Mouse (Mus musculus) left cerebral cortex, postnatal 25 days (tissue): Measurements from ENCODE around the gene Rrp9. TPM values are rescaled to one million over a fixed set of nuclear protein-coding genes. Genes with fewer than 3 reads are reported as not detected.
A peak's percentile ranks its signal among the peaks of the same experiment; 100 is the strongest.

Source experiments
- DNase-seq, 2 experiments: peaks; one replicate each; pipeline ENCODE4 v3.0.0; 2022; ENCODE audit warnings: low spot score in 2 of 2, mixed read lengths in 1 of 2
- intact Hi-C: fragments of 180-260 bp; cut with DNase I; formaldehyde crosslinking; loops from one replicate; pipeline ENCODE4 v1.15.1; 2025
- total RNA-seq, 2 experiments: library from RNA; stranded (reverse); gene quantifications; 2 replicates each; pipeline ENCODE4 v1.2.3; 2021

Rrp9 gene
- total RNA-seq, 2 experiments from 2014 or later, result 30.2 to 37.0 TPM

DNA sequence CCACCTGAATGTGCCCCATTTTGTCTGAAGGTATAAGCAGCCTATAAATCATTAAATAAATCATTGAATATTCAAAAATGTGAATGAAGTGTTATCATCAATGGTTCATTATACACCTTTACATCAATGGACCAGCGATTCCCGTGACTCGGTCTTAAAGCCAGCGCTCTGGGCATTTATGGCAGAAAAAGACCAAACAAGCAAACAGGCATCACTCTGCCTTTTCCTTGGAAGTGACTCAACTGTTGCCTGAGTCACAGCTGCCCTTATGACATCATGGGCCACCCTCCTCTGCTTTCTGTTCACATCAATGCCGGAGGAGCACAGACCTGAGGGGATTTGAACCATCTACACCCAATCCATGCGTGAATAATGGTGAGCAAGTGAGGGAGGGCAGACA is 23.9 kb downstream of the Rrp9 start, which contains the start of gene Iqcf1:
Gene Iqcf1, plus strand, starts transcription at position 301 of the 400 bp plus-strand sequence.
- intact Hi-C loops, result loop anchor here (10.0 kb wide), 1 partner anchor 305 kb away; no protein-coding TSS in a partner anchor

DNA sequence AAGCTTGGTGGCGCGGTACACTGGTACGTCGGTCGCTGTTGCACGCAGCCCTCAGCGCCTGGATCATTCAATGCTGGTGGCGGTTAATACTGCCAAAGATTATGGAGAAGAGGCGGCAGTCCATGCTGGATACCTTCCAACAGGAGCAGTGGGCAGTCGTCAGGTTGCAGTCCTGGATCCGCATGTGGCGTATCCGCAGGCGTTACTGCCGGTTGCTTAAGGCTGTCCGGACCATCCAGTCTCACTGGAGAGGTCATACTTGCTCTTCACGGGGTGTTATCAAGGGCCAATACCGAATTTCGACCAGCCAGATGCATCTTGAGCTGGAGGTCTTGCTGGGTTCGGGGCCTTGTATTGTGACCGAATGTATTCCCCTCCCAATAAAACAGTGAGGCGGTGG is 26.1 kb downstream of the Rrp9 start:
- no peak for DNase-seq
- intact Hi-C loops, result loop anchor here (10.0 kb wide), 1 partner anchor 303 kb away; no protein-coding TSS in a partner anchor

More for the DNA sequence above, 23.9 kb downstream of the Rrp9 start, which contains the start of gene Iqcf1:
- DNase-seq, result no peak

DNA sequence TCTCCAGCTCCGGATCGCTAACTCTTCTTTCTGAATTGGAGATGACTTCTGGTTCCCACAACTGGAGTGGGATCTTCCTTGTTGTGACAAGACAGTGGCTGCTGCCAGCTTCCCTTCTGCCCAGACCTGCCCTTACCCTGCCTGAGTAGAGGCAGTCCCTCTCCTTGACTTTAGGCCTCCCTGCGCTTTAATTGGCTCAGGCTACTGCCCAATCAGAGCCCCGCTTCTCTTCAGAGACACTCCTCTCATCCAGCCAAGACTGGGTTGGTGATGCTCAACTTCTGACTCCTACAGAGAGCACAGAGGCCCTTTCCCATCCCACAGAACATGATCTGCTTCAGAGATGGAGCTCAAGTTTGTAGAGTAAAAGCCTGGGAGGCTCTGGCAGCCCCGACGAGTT is 28.5 kb downstream of the Rrp9 start:
- intact Hi-C loops, result loop anchor here (10.0 kb wide), 1 partner anchor 301 kb away; no protein-coding TSS in a partner anchor
- DNase-seq, result no peak

DNA sequence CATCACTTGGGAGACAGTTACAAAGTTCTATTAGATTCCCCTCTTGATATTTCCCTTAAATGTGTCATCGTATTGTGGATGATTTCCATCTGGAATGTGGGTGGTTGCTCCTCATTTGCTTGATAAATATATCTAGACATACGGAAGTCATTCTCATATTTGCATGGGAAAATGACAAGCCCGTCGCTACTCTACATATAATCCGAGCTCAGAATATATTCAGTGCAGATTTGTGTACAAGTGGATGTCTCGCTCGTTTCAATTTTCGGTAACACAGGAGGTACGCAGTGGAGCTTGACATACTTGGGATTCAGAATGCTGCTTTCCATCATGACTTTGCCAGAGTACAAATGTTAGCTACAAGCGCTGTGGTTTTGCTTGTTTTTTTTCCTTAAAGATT is 33.6 kb downstream of the Rrp9 start:
- intact Hi-C loops, result loop anchor here (10.0 kb wide), 1 partner anchor 295 kb away; no protein-coding TSS in a partner anchor
- peak; percentile 11 to 56 for DNase-seq

DNA sequence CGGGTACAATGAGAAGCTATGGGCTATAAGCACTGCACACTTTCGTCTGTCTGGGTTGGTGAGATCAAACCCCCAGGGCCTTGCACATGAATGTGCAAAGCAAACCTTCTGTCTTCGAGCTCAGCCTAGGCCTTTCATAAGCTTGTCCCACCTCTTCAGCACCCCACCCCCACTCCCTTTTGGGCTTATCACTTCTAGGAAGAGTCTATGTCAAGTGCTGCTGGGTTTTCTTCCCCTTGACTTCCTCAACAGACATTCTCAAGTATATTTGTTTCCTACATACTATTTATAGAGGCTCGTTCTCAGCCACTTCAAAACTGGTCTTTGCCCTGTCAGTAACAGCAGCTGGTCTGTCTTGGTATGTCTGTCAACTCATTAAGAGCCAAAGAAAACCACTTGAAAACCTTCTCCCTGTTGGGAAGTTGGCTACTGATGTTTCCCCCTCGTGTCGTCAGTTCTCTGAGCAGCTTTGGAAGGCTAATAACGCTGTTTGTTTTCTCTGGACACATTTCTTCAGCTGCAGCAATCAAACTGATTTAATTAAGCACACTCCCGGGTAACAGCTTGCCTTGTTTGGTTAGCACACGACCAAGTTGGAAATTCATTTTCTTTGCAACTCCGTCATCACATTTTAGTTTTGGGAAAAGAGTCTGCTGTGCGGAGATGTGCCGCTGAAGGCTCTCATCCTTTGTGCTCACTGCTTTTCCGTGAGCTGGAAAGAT is 37.1 kb downstream of the Rrp9 start:
- DNase-seq, result peak; percentile 11 to 28

DNA sequence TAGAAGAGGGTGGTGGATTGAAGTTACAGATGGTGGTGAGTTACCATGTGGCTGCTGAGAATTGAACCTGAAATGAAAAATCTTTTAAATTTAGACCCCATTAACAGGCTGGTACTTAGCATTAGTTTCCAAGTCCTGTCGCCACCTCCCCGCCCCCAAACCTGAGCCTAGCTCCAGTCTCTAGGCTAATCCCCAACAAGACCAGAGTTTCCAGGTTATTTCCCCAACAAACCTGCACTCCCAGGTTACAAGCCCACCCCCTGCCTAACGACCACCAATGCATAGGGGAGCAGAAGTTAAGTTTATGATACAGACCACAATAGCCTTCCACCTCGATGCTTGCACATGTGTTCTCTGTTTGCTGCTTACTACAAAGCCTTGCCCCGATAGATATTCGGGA is 37.8 kb downstream of the Rrp9 start:
- intact Hi-C loops, result no loop called here
- no peak for DNase-seq

More for the DNA sequence above, 37.1 kb downstream of the Rrp9 start:
- intact Hi-C loops, result no loop called here

DNA sequence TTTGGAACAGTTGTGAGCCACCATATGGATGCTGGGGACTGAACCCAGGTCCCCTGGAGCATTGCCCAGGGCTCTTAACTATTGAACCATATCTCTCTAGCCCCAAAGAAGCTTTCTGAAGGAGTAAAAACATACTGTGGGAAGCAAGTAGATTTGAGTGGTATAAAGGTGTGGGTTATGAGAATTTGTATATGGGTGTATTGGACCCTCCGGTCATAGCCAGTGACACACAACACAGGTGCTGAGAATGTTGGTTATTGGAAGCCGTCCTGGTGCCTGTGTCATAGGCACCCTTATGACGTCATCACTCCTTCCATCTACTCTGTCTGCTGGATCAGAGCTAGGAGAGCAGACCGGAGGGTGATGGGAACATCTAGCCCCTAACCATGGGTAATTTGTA is 38.5 kb downstream of the Rrp9 start, which contains the start of gene Iqcf5:
Gene Iqcf5, plus strand, starts transcription at position 301 of the 400 bp plus-strand sequence.
- no peak for DNase-seq
- intact Hi-C loops, result no loop called here

DNA sequence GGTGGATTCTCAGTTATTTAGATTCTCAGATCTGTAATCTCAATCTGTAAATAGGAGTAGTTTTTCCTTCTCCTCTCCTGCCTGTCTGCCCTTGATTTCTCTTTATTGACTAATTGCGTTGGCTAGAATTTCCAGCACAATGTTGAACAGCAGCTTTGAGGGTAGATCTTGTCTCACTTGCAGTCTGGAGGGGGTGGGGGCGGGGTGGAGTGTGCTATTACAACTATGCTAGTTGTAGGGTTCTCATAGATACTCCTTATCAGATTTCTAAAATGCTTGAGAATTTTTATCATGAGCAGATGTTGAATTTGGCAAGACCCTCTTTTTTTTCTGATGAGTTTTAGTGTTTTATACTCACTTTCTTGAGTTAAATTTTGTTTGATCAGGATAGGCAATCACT is 43.7 kb downstream of the Rrp9 start:
- intact Hi-C loops, result no loop called here
- no peak for DNase-seq

DNA sequence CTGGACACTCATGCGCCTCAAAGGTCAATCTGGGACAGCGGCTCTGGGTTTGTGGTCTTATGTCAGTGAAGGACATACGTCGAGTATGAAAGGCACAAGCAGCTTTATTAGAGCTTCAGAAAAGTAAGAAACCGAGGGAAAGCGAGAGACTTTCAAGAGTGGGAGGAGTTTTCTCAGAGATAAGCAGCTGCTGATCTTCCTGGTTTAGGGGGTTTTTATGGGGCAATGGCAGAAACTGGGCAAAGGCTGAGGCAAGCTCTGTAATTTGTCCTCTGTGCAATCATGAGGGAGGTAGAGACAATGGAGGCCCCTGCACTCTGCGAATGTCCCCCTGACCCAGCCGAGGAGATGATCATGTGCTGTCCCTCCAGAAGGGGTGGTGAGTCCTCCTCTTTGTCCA is 44.1 kb downstream of the Rrp9 start:
- DNase-seq, result no peak
- intact Hi-C loops, result no loop called here

DNA sequence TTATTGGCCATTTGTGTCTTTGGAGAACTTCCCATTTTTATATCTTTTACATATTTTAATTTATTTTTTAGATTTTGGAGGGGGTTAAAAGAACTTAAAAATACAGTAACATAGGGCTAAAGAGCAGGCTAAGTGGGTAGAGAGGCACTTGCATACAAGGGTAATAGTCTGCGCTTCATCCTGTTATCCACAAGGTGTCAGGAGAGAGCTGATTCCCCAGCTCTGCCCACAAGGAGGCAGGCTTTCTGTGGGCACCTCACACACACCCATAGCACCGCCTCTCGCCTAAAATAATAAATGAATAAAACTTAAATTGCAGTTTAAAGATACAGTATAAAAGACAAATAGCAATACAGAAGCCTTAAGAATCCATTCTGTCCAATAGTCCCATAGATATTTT is 56.1 kb downstream of the Rrp9 start:
- DNase-seq, result peak; percentile 26 to 60
- intact Hi-C loops, result loop anchor here (5.0 kb wide), 2 partner anchors 65 to 110 kb away; no protein-coding TSS in a partner anchor

DNA sequence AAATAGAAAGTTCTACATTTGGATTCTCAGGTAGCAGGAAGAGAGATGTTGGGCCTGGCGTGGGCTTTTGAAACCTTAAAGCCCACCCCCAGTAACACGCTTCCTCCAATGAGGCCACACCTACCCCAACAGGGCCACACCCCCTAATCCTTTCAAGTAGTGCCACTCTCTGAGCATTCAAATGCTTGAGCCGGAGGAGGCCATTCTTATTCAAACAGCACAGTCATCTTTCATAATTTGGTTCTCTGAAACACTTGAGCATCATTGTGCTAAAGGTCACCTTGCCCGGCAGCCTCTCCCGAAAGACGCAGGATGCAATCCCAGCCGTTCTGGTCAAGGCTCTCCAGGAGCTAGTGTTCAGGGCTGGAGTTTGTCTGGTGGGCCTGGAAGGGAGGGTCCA is 58.5 kb downstream of the Rrp9 start:
- DNase-seq, result no peak
- intact Hi-C loops, result loop anchor here (5.0 kb wide), 2 partner anchors 63 to 108 kb away; no protein-coding TSS in a partner anchor

DNA sequence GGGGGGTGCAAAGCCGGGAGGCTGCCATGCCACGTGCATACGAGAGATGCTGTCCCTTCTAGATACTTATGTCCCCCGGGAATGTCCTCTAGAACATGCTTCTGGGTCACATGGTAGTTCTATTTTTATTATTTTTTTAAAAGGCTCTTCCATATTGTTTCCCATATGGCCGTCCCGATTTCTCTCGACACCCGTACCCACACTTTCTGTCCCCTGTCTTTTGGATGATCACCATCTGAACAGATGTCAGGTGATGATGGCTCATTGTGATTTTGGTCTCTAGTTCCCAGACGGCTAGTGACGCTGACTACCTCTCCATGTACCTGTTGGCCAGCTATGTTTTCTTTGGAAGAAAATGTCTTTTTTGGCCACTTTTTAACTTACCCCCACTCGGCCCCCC is 59.2 kb downstream of the Rrp9 start:
- DNase-seq, result peak; percentile 11 to 81
- intact Hi-C loops, result loop anchor here (5.0 kb wide), 3 partner anchors 47 to 107 kb away; no protein-coding TSS in a partner anchor

Other genes starting within 250 kb of the Rrp9 start
- gene Alas1, start 227.3 kb upstream of the Rrp9 start, total RNA-seq, result 100 to 1,000 TPM; 135 to 144 TPM
- 10 to 100 TPM; 17.2 to 18.9 TPM for gene Poc1a, start 194.9 kb upstream of the Rrp9 start, total RNA-seq
- 100 to 1,000 TPM; 101 to 109 TPM for gene Dusp7, start 107.3 kb upstream of the Rrp9 start, total RNA-seq
- gene Rpl29, start 46.5 kb upstream of the Rrp9 start, total RNA-seq, result 100 to 1,000 TPM; 289 to 302 TPM
- gene Acy1, start 37.6 kb upstream of the Rrp9 start, total RNA-seq, result 10 to 100 TPM; 12.9 to 19.1 TPM
- 1 to 10 TPM; 8.3 to 9.7 TPM for gene Abhd14b, start 28.5 kb upstream of the Rrp9 start, total RNA-seq
- gene Abhd14a, start 28.3 kb upstream of the Rrp9 start, total RNA-seq, result 10 to 100 TPM; 40.6 to 44.0 TPM
- gene Pcbp4, start 22.7 kb upstream of the Rrp9 start, total RNA-seq, result 100 to 1,000 TPM; 161 to 166 TPM
- 1 to 10 TPM; 7.7 to 8.6 TPM for gene Gpr62, start 10.0 kb upstream of the Rrp9 start, total RNA-seq
- 1 to 10 TPM; 2.9 to 5.3 TPM for gene Parp3, start 986 bp downstream of the Rrp9 start, total RNA-seq
- gene Iqcf1, start 24.0 kb downstream of the Rrp9 start, total RNA-seq, result not detected
- not detected for gene Iqcf5, start 38.6 kb downstream of the Rrp9 start, total RNA-seq
- not detected for gene Iqcf3, start 85.7 kb downstream of the Rrp9 start, total RNA-seq
- not detected for gene Iqcf4, start 95.0 kb downstream of the Rrp9 start, total RNA-seq
- not detected for gene Iqcf6, start 150.6 kb downstream of the Rrp9 start, total RNA-seq
- gene Grm2, start 180.1 kb downstream of the Rrp9 start, total RNA-seq, result 10 to 100 TPM; 54.6 to 56.2 TPM
- gene Tex264, start 210.0 kb downstream of the Rrp9 start, total RNA-seq, result 100 to 1,000 TPM in 1 of 2 experiments, 10 to 100 TPM in 1; 96.3 to 106 TPM